Mouse (Mus musculus) megakaryocyte-erythroid progenitor cell, adult 5-6 weeks (primary cell): ENCODE data around the gene 2610507B11Rik. TPM values are rescaled to one million over a fixed set of nuclear protein-coding genes. Genes with fewer than 3 reads are reported as not detected.

Experiments used
- ATAC-seq: replicated peaks from 2 replicates; pipeline ENCODE4 v1.8.0; 2016; ENCODE audit warnings: mild to moderate bottlenecking, inconsistent platforms; ENCODE audit not compliant: severe bottlenecking, poor library complexity, low FRiP score, low TSS enrichment
- total RNA-seq, 2 experiments: library from RNA; stranded (forward) in 1 of 2; stranded (reverse) in 1 of 2; fragments of 200-1000, 215-1000 nt in 1 of 2; fragments of >200 nt in 1 of 2; fragmentation: Nextera tagmentation in 1 of 2; gene quantifications; 2 replicates each; pipeline ENCODE4 v1.2.3; 2014 to 2017

Gene 2610507B11Rik
- total RNA-seq, 2 experiments from 2014 or later, result 72.4 to 91.6 TPM

DNA sequence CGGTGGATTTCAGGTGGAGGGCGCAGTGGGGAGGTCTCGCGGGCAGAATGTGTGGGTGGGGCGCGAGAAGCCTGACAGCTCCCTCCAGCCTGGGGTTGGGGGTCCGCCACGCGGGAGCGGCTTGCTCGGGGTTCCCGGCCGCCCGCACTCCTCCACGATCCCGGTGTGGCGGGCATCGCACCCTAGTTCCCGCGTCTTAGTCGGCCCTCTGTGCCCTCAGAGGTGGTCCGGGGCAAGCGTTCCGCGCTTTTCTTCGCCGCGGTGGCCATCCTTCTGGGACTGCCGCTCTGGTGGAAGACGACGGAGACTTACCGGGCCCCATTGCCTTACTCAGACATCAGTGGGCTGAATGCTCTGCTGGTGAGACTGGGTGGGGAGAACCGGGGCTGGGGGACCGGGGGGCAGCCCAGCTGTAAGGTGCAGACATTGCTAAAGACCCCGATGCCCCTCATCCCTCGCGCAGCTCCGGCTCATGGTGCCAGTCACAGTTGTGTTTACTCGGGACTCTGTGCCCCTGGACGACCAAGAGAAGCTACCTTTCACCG, 67.0 kb downstream of the 2610507B11Rik start:
- peak; percentile 20; the same call in 1 of the 2 replicates for ATAC-seq

DNA sequence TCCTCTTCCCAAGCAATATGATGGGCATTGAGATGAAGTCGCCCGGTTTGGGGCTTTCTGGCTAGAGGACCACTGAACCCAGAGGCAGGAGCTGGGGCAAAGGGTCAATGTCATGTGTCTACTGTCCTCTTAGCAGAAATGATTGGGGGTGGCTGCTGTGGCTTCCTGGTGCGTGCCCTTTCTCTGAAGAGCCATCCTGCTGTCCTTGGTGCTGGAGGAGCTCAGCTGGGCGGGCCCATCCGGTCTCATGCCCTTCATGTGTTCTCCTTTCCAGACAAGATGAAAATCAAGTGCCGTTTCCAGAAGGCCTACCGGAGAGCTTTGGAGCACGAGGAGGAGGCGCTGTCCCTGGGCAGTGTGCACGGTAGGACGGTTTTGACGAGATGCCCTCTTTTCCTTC, 71.1 kb downstream of the 2610507B11Rik start:
- ATAC-seq, result no peak

DNA sequence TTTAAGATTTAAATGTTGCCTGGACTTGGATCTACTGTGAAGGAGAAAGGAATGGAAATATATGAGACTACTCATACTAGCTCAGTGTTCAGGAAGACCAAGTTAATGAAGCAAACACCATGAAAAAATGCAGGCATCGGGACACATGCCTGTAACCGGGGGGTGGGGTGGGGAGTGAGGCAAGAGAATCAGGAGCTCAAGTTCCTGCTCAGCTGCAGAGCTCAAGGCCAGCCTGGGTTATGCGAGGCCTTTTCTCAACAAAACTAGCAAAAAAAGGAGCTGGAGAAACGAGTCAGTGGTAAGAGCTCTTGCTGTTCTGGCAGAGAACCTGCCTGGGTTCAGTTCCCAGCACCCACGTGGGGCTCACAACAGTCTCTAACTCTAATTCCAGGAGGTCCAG, 72.4 kb downstream of the 2610507B11Rik start:
- ATAC-seq, result no peak

DNA sequence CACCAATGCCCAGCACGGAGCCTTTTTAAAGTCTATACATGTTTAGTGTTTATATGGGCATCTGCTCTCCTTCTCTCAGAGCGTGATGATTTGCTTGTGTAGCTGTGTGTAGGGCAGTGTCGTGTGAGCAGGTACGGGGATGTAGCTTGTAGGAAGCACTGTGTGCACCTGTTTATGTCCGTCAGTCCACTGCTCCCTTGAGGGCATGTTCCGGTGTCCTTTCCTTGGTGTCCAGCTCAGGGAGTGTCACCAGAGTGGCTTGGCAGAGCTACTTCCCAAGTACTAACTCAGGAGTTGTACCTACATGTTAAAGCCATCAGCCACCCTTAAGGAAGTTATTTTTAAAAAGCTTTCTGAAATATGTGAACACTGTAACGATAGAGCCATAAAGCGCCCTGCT, 75.5 kb downstream of the 2610507B11Rik start:
- no peak for ATAC-seq

Other genes starting within 250 kb of the 2610507B11Rik start
- 11.8 and 14.4 TPM in 2 replicates for gene Dhrs13, start 229.5 kb upstream of the 2610507B11Rik start, total RNA-seq (2014; fragmentation: Nextera tagmentation)
- gene Dhrs13, start 229.5 kb upstream of the 2610507B11Rik start, total RNA-seq (2017), result 9.7 and 14.2 TPM in 2 replicates
- 19.2 and 19.7 TPM in 2 replicates for gene Flot2, start 223.8 kb upstream of the 2610507B11Rik start, total RNA-seq (2014; fragmentation: Nextera tagmentation)
- gene Flot2, start 223.8 kb upstream of the 2610507B11Rik start, total RNA-seq (2017), result 23.2 and 23.6 TPM in 2 replicates
- gene Eral1, start 181.4 kb upstream of the 2610507B11Rik start, total RNA-seq (2014; fragmentation: Nextera tagmentation), result 26.2 and 32.2 TPM in 2 replicates
- 34.9 and 36.6 TPM in 2 replicates for gene Eral1, start 181.4 kb upstream of the 2610507B11Rik start, total RNA-seq (2017)
- gene Fam222b, start 167.1 kb upstream of the 2610507B11Rik start, total RNA-seq (2014; fragmentation: Nextera tagmentation), result 10.2 and 14.3 TPM in 2 replicates
- 1.8 and 3.9 TPM in 2 replicates for gene Fam222b, start 167.1 kb upstream of the 2610507B11Rik start, total RNA-seq (2017)
- 30.3 and 39.1 TPM in 2 replicates for gene Traf4, start 96.2 kb upstream of the 2610507B11Rik start, total RNA-seq (2014; fragmentation: Nextera tagmentation)
- 10.3 and 18.0 TPM in 2 replicates for gene Traf4, start 96.2 kb upstream of the 2610507B11Rik start, total RNA-seq (2017)
- 26.7 and 38.5 TPM in 2 replicates for gene Nek8, start 85.1 kb upstream of the 2610507B11Rik start, total RNA-seq (2014; fragmentation: Nextera tagmentation)
- gene Nek8, start 85.1 kb upstream of the 2610507B11Rik start, total RNA-seq (2017), result 3.7 and 7.4 TPM in 2 replicates
- 24.4 and 25.2 TPM in 2 replicates for gene Tlcd1, start 85.0 kb upstream of the 2610507B11Rik start, total RNA-seq (2014; fragmentation: Nextera tagmentation)
- gene Tlcd1, start 85.0 kb upstream of the 2610507B11Rik start, total RNA-seq (2017), result 13.3 and 19.6 TPM in 2 replicates
- gene Rpl23a, start 78.2 kb upstream of the 2610507B11Rik start, total RNA-seq (2014; fragmentation: Nextera tagmentation), result 5,168 and 5,735 TPM in 2 replicates
- gene Rpl23a, start 78.2 kb upstream of the 2610507B11Rik start, total RNA-seq (2017), result 4,325 and 4,755 TPM in 2 replicates
- 4.8 TPM in 1 of 2 replicates, not detected in the other for gene Rab34, start 73.3 kb upstream of the 2610507B11Rik start, total RNA-seq (2014; fragmentation: Nextera tagmentation)
- gene Rab34, start 73.3 kb upstream of the 2610507B11Rik start, total RNA-seq (2017), result not detected in 2 replicates
- gene Proca1, start 68.4 kb upstream of the 2610507B11Rik start, total RNA-seq (2014; fragmentation: Nextera tagmentation), result not detected in 2 replicates
- 1.2 TPM in 1 of 2 replicates, not detected in the other for gene Proca1, start 68.4 kb upstream of the 2610507B11Rik start, total RNA-seq (2017)
- 42.1 and 49.5 TPM in 2 replicates for gene Sdf2, start 16.0 kb upstream of the 2610507B11Rik start, total RNA-seq (2014; fragmentation: Nextera tagmentation)
- 44.9 and 45.7 TPM in 2 replicates for gene Sdf2, start 16.0 kb upstream of the 2610507B11Rik start, total RNA-seq (2017)
- gene Supt6, start 15.8 kb upstream of the 2610507B11Rik start, total RNA-seq (2014; fragmentation: Nextera tagmentation), result 51.1 and 51.9 TPM in 2 replicates
- gene Supt6, start 15.8 kb upstream of the 2610507B11Rik start, total RNA-seq (2017), result 46.0 and 52.5 TPM in 2 replicates
- 0.55 and 1.3 TPM in 2 replicates for gene BC030499, start 29.1 kb downstream of the 2610507B11Rik start, total RNA-seq (2014; fragmentation: Nextera tagmentation)
- 0.50 and 0.89 TPM in 2 replicates for gene BC030499, start 29.1 kb downstream of the 2610507B11Rik start, total RNA-seq (2017)
- gene Spag5, start 39.8 kb downstream of the 2610507B11Rik start, total RNA-seq (2014; fragmentation: Nextera tagmentation), result 47.4 and 52.6 TPM in 2 replicates
- gene Spag5, start 39.8 kb downstream of the 2610507B11Rik start, total RNA-seq (2017), result 42.0 and 62.4 TPM in 2 replicates
- gene Aldoc, start 61.2 kb downstream of the 2610507B11Rik start, total RNA-seq (2014; fragmentation: Nextera tagmentation), result 0.39 and 2.4 TPM in 2 replicates
- gene Aldoc, start 61.2 kb downstream of the 2610507B11Rik start, total RNA-seq (2017), result 0.84 TPM in 1 of 2 replicates, not detected in the other
- gene Pigs, start 66.7 kb downstream of the 2610507B11Rik start, total RNA-seq (2014; fragmentation: Nextera tagmentation), result 40.5 and 44.5 TPM in 2 replicates
- gene Pigs, start 66.7 kb downstream of the 2610507B11Rik start, total RNA-seq (2017), result 10.0 and 10.4 TPM in 2 replicates
- 51.2 and 51.5 TPM in 2 replicates for gene Unc119, start 81.7 kb downstream of the 2610507B11Rik start, total RNA-seq (2014; fragmentation: Nextera tagmentation)
- gene Unc119, start 81.7 kb downstream of the 2610507B11Rik start, total RNA-seq (2017), result 20.0 and 27.2 TPM in 2 replicates
- gene Foxn1, start 124.8 kb downstream of the 2610507B11Rik start, total RNA-seq (2014; fragmentation: Nextera tagmentation), result not detected in 2 replicates
- gene Foxn1, start 124.8 kb downstream of the 2610507B11Rik start, total RNA-seq (2017), result not detected in 2 replicates
- not detected in 2 replicates for gene Slc13a2, start 160.5 kb downstream of the 2610507B11Rik start, total RNA-seq (2014; fragmentation: Nextera tagmentation)
- not detected in 2 replicates for gene Slc13a2, start 160.5 kb downstream of the 2610507B11Rik start, total RNA-seq (2017)
- 2.6 and 3.6 TPM in 2 replicates for gene Slc46a1, start 203.9 kb downstream of the 2610507B11Rik start, total RNA-seq (2014; fragmentation: Nextera tagmentation)
- gene Slc46a1, start 203.9 kb downstream of the 2610507B11Rik start, total RNA-seq (2017), result 0.56 and 0.76 TPM in 2 replicates
- gene Sarm1, start 236.0 kb downstream of the 2610507B11Rik start, total RNA-seq (2014; fragmentation: Nextera tagmentation), result not detected in 2 replicates
- gene Sarm1, start 236.0 kb downstream of the 2610507B11Rik start, total RNA-seq (2017), result 0.88 TPM in 1 of 2 replicates, not detected in the other
- not detected in 2 replicates for gene Vtn, start 237.3 kb downstream of the 2610507B11Rik start, total RNA-seq (2014; fragmentation: Nextera tagmentation)
- not detected in 2 replicates for gene Vtn, start 237.3 kb downstream of the 2610507B11Rik start, total RNA-seq (2017)
- gene Sebox, start 241.7 kb downstream of the 2610507B11Rik start, total RNA-seq (2014; fragmentation: Nextera tagmentation), result not detected in 2 replicates
- not detected in 2 replicates for gene Sebox, start 241.7 kb downstream of the 2610507B11Rik start, total RNA-seq (2017)